Mouse (Mus musculus) gastrocnemius, postnatal 36 days (tissue): ENCODE data around the gene Mettl27. TPM values are rescaled to one million over a fixed set of nuclear protein-coding genes. Genes with fewer than 3 reads are reported as not detected.

Experiments used
- DNase-seq, 2 experiments: peaks; one replicate each; pipeline ENCODE4 v3.0.0; 2022
- intact Hi-C: fragments of 180-260 bp; cut with DNase I; formaldehyde crosslinking; loops from one replicate; pipeline ENCODE4 v1.15.1; 2025
- long read RNA-seq, 2 experiments: library from polyadenylated mRNA; stranded (forward); transcript quantifications; one replicate each; pipeline ENCODE4 v2.0.0; 2021
- total RNA-seq, 2 experiments: library from RNA; stranded (reverse); gene quantifications; 2 replicates each; pipeline ENCODE4 v1.2.3; 2021

The Mettl27 gene
- total RNA-seq = 1 to 10 TPM; 5.1 to 6.4 TPM
- long read RNA-seq, experiment 1, partial matches to known transcripts = 0 of 6 reads
- long read RNA-seq, experiment 1, other reads (novel, unspliced or antisense) = 6 of 6 reads
- long read RNA-seq, experiment 2, partial matches to known transcripts = 1 of 10 reads
- long read RNA-seq, experiment 2, other reads (novel, unspliced or antisense) = 5 of 10 reads

GRCm38 (mm10) chr5:134932179-134932902, at the start of gene Mettl27:
TSS of gene Mettl27 (plus strand) at chr5:134932368.
- intact Hi-C loops = loop anchor here (2.0 kb wide), 1 partner anchor 28 kb away; no protein-coding TSS in a partner anchor
- DNase-seq = peak; percentile 80 to 85

GRCm38 (mm10) chr5:134883077-134883476, 49.1 kb upstream of the Mettl27 start:
- DNase-seq = peak in 1 of 2 experiments; percentile 53

GRCm38 (mm10) chr5:134887447-134888335, 44.5 kb upstream of the Mettl27 start:
- peak in 1 of 2 experiments; percentile 56 for DNase-seq
- intact Hi-C loops = no loop called here

More at GRCm38 (mm10) chr5:134883077-134883476, 49.1 kb upstream of the Mettl27 start:
- intact Hi-C loops = no loop called here

GRCm38 (mm10) chr5:134888505-134888904, 43.7 kb upstream of the Mettl27 start:
- DNase-seq = no peak
- intact Hi-C loops = no loop called here

- intact Hi-C loops = no loop called here
- no peak for DNase-seq
Measured at GRCm38 (mm10) chr5:134890601-134891054, 41.5 kb upstream of the Mettl27 start.

GRCm38 (mm10) chr5:134891552-134891951, 40.6 kb upstream of the Mettl27 start:
- no peak for DNase-seq
- intact Hi-C loops = no loop called here

- intact Hi-C loops = no loop called here
- DNase-seq = no peak
Measured at GRCm38 (mm10) chr5:134892717-134893116, 39.5 kb upstream of the Mettl27 start.

- intact Hi-C loops = no loop called here
- no peak for DNase-seq
Measured at GRCm38 (mm10) chr5:134895291-134895690, 36.9 kb upstream of the Mettl27 start.

GRCm38 (mm10) chr5:134896965-134897364, 35.2 kb upstream of the Mettl27 start:
- intact Hi-C loops = no loop called here
- no peak for DNase-seq

- no peak for DNase-seq
- intact Hi-C loops = no loop called here
Measured at GRCm38 (mm10) chr5:134897596-134897995, 34.6 kb upstream of the Mettl27 start.

GRCm38 (mm10) chr5:134901012-134901643, 31.0 kb upstream of the Mettl27 start:
- intact Hi-C loops = loop anchor here (2.0 kb wide), 1 partner anchor 152 kb away; no protein-coding TSS in a partner anchor
- DNase-seq = peak in 1 of 2 experiments; percentile 23

- no peak for DNase-seq
- intact Hi-C loops = loop anchor here (2.0 kb wide), 1 partner anchor 153 kb away; no protein-coding TSS in a partner anchor
Measured at GRCm38 (mm10) chr5:134901644-134902027, 30.5 kb upstream of the Mettl27 start.

GRCm38 (mm10) chr5:134906633-134907032, 25.5 kb upstream of the Mettl27 start, which contains the start of gene Tmem270:
TSS of gene Tmem270 (minus strand) at chr5:134906733.
- DNase-seq = no peak
- intact Hi-C loops = loop anchor here (1.0 kb wide), 2 partner anchors 55 to 59 kb away; no protein-coding TSS in a partner anchor

GRCm38 (mm10) chr5:134907135-134907534, 25.0 kb upstream of the Mettl27 start:
- DNase-seq = peak; percentile 90
- intact Hi-C loops = loop anchor here (1.0 kb wide), 1 partner anchor 58 kb away; no protein-coding TSS in a partner anchor

- no peak for DNase-seq
- intact Hi-C loops = no loop called here
Measured at GRCm38 (mm10) chr5:134911901-134912300, 20.3 kb upstream of the Mettl27 start.

GRCm38 (mm10) chr5:134913352-134913751, 18.8 kb upstream of the Mettl27 start:
- intact Hi-C loops = no loop called here
- DNase-seq = no peak

GRCm38 (mm10) chr5:134913753-134914152, 18.4 kb upstream of the Mettl27 start:
- intact Hi-C loops = no loop called here

GRCm38 (mm10) chr5:134914510-134914909, 17.7 kb upstream of the Mettl27 start:
- DNase-seq = no peak
- intact Hi-C loops = no loop called here

More at GRCm38 (mm10) chr5:134913753-134914152, 18.4 kb upstream of the Mettl27 start:
- no peak for DNase-seq

GRCm38 (mm10) chr5:134915311-134915710, 16.9 kb upstream of the Mettl27 start, which contains the start of gene Cldn13:
TSS of gene Cldn13 (minus strand) at chr5:134915526.
- intact Hi-C loops = no loop called here
- no peak for DNase-seq
